9 mouse cellular contexts compared by ENCODE assay signal in the genomic region with DNA sequence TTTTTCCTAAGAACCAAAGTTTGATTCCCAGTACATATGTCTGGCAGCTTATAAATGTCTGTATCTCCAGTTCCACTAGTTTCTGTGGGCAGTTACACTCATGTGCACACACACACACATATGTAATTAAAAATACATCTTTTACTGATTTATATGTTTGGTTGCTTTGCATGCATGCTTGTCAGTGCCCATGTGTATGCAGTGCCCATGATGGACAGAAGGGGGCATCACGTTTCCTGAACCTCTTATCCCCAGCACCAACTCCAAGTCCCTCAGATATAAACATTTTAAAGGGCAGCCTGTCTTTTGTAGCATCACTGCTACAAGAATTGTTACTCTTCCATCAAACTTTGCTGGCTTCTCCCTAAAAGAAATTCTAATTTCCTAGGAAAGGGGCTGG. TPM values are rescaled to one million over a fixed set of nuclear protein-coding genes. Genes with fewer than 3 reads are reported as not detected.
DNase-seq lines count a peak whose midpoint lies in the region; ATAC-seq and TF ChIP-seq lines count a peak whose summit lies in the region.
"Had no signal": no experiment of that assay in that cellular context is flagged by ENCODE, and none has a peak within 500 bp of the region (broad histone marks: within the 10 kb centered on the region; RNA-seq: fewer than 3 reads in every experiment).

No protein-coding gene starts in this region.

- H3K9me3 ChIP-seq in midbrain, postnatal 0 days (ENCODE audit: low read length): no peaks in the 10 kb centered on the region
- H3K9me3 ChIP-seq in midbrain, embryonic 13.5 days: no peaks in the 10 kb centered on the region
- H3K9me3 ChIP-seq: hindbrain, embryonic 15.5 days had no signal

- H3K4me1 ChIP-seq in midbrain, postnatal 0 days (ENCODE audit: insufficient read depth, low read length): no peaks in the 10 kb centered on the region
- H3K4me1 ChIP-seq in midbrain, embryonic 13.5 days (replicated peaks): no peaks in the 10 kb centered on the region
- H3K4me1 ChIP-seq: hindbrain, embryonic 15.5 days had no signal

- no peak overlapping the region for H3K4me2 ChIP-seq in midbrain, postnatal 0 days (ENCODE audit: low read depth, low read length, poor library complexity, severe bottlenecking)
- H3K4me2 ChIP-seq in midbrain, embryonic 13.5 days (replicated peaks): no peak overlapping the region
- H3K4me2 ChIP-seq: hindbrain, embryonic 15.5 days had no signal

- peaks cover 51% of the 10 kb centered on the region for H3K36me3 ChIP-seq in midbrain, postnatal 0 days (ENCODE audit: insufficient read depth, low read length)
- H3K36me3 ChIP-seq in midbrain, embryonic 13.5 days: peaks cover 62% of the 10 kb centered on the region

- no peak overlapping the region for H3K9ac ChIP-seq in midbrain, postnatal 0 days (replicated peaks; ENCODE audit: low read length, poor library complexity, severe bottlenecking)
- no peak overlapping the region for H3K9ac ChIP-seq in midbrain, embryonic 13.5 days (replicated peaks)
- H3K9ac ChIP-seq: hindbrain, embryonic 15.5 days had no signal

- ATAC-seq in midbrain, postnatal 0 days (ENCODE audit: low FRiP score): no peak
- ATAC-seq in midbrain, embryonic 13.5 days: no peak
- peak; percentile 59 to 72; a peak in 3 of 4 replicates for ATAC-seq in hematopoietic stem cell, adult 5-6 weeks (replicated peaks in 1 of 2; ENCODE audit: insufficient read depth in 1 of 2, low FRiP score in 2 of 2, low TSS enrichment in 1 of 2, low read depth in 1 of 2, poor library complexity in 2 of 2, severe bottlenecking in 2 of 2)
- peak; percentile 92 for ATAC-seq in megakaryocyte progenitor cell, adult 5-6 weeks (replicated peaks; ENCODE audit: poor library complexity)

- no peak overlapping the region for H3K27ac ChIP-seq in midbrain, postnatal 0 days (ENCODE audit: low read depth, low read length)
- no peak overlapping the region for H3K27ac ChIP-seq in midbrain, embryonic 13.5 days
- H3K27ac ChIP-seq: hindbrain, embryonic 15.5 days had no signal

- no peak overlapping the region for H3K4me3 ChIP-seq in midbrain, postnatal 0 days (ENCODE audit: low read depth, low read length)
- no peak overlapping the region for H3K4me3 ChIP-seq in midbrain, embryonic 13.5 days (replicated peaks)
- H3K4me3 ChIP-seq: hindbrain, embryonic 15.5 days had no signal

- 3% methylated on average over 1 of the region's 1 CpGs for WGBS in midbrain, postnatal 0 days
- WGBS in midbrain, embryonic 13.5 days: 19% methylated on average over 1 of the region's 1 CpGs

- DNase-seq in gastrocnemius, adult 18-20 months (ENCODE audit: low spot score): peak; percentile 53
- no peak for DNase-seq in gastrocnemius, postnatal 25 days
- DNase-seq in midbrain, postnatal 0 days (ENCODE audit: low spot score): peak; percentile 28
- peak; percentile 45 for DNase-seq in adrenal gland, adult 2 months
- no peak for DNase-seq in right cerebral cortex, adult 18-20 months

- H3K27me3 ChIP-seq in midbrain, postnatal 0 days (ENCODE audit: insufficient read depth, low read length): no peaks in the 10 kb centered on the region
- no peaks in the 10 kb centered on the region for H3K27me3 ChIP-seq in midbrain, embryonic 13.5 days
- H3K27me3 ChIP-seq: hindbrain, embryonic 15.5 days had no signal

- TF ChIP-seq CTCF in midbrain, postnatal 0 days (IDR thresholded peaks at IDR 0.05): peak; percentile 71

RNA-seq across cellular contexts. Expression of a gene that starts 9.0 kb away (rescaled TPM):
- total RNA-seq in gastrocnemius, adult 18-20 months (2021): 10 to 100 TPM in 1 of 2 experiments, 1 to 10 TPM in 1; 6.6 to 11.4 TPM
- total RNA-seq in gastrocnemius, postnatal 25 days (2021): 1 to 10 TPM; 6.0 to 7.5 TPM
- total RNA-seq in midbrain, postnatal 0 days (2014; rRNA removed): 21.8 and 31.1 TPM in 2 replicates
- 30.1 and 32.8 TPM in 2 replicates for polyA plus RNA-seq in midbrain, postnatal 0 days (2015; fragmentation: Nextera tagmentation; extraction: Ambion mirVana)
- polyA plus RNA-seq in midbrain, embryonic 13.5 days (2015; fragmentation: Nextera tagmentation; extraction: Ambion mirVana): 41.4 and 44.1 TPM in 2 replicates
- total RNA-seq in adrenal gland, adult 2 months (2021): 10 to 100 TPM; 16.8 to 18.1 TPM
- 44.9 and 46.6 TPM in 2 replicates for polyA plus RNA-seq in adrenal gland, adult 2 months (2012; rRNA removed)
- total RNA-seq in hematopoietic stem cell, adult 5-6 weeks (2017): 48.4 and 91.9 TPM in 2 replicates
- 103 and 110 TPM in 2 replicates for total RNA-seq in megakaryocyte progenitor cell, adult 5-6 weeks (2015)
- 141 and 151 TPM in 2 replicates for total RNA-seq in megakaryocyte progenitor cell, adult 5-6 weeks (2017)

RNA-seq across cellular contexts. Expression of a gene that starts 10.1 kb away (rescaled TPM):
- total RNA-seq in gastrocnemius, adult 18-20 months (2021): 10 to 100 TPM; 12.9 to 20.2 TPM
- 10 to 100 TPM; 14.0 to 16.2 TPM for total RNA-seq in gastrocnemius, postnatal 25 days (2021)
- 63.1 and 69.1 TPM in 2 replicates for total RNA-seq in midbrain, postnatal 0 days (2014; rRNA removed)
- 83.2 and 87.1 TPM in 2 replicates for polyA plus RNA-seq in midbrain, postnatal 0 days (2015; fragmentation: Nextera tagmentation; extraction: Ambion mirVana)
- polyA plus RNA-seq in midbrain, embryonic 13.5 days (2015; fragmentation: Nextera tagmentation; extraction: Ambion mirVana): 93.8 and 105 TPM in 2 replicates
- total RNA-seq in adrenal gland, adult 2 months (2021): 10 to 100 TPM; 54.1 to 60.3 TPM
- 73.3 and 77.5 TPM in 2 replicates for polyA plus RNA-seq in adrenal gland, adult 2 months (2012; rRNA removed)
- total RNA-seq in hematopoietic stem cell, adult 5-6 weeks (2017): 35.7 and 75.9 TPM in 2 replicates
- total RNA-seq in megakaryocyte progenitor cell, adult 5-6 weeks (2015): 26.5 and 28.4 TPM in 2 replicates
- total RNA-seq in megakaryocyte progenitor cell, adult 5-6 weeks (2017): 56.4 and 58.5 TPM in 2 replicates

RNA-seq across cellular contexts. Expression of a gene that starts 15.7 kb away (rescaled TPM):
- 100 to 1,000 TPM; 264 to 302 TPM for total RNA-seq in gastrocnemius, adult 18-20 months (2021)
- total RNA-seq in gastrocnemius, postnatal 25 days (2021): 100 to 1,000 TPM; 189 to 204 TPM
- 145 and 153 TPM in 2 replicates for total RNA-seq in midbrain, postnatal 0 days (2014; rRNA removed)
- 525 and 567 TPM in 2 replicates for polyA plus RNA-seq in midbrain, postnatal 0 days (2015; fragmentation: Nextera tagmentation; extraction: Ambion mirVana)
- 472 and 474 TPM in 2 replicates for polyA plus RNA-seq in midbrain, embryonic 13.5 days (2015; fragmentation: Nextera tagmentation; extraction: Ambion mirVana)
- total RNA-seq in adrenal gland, adult 2 months (2021): 100 to 1,000 TPM; 416 to 441 TPM
- polyA plus RNA-seq in adrenal gland, adult 2 months (2012; rRNA removed): 19.1 and 19.8 TPM in 2 replicates
- total RNA-seq in hematopoietic stem cell, adult 5-6 weeks (2017): 273 and 464 TPM in 2 replicates
- 345 and 346 TPM in 2 replicates for total RNA-seq in megakaryocyte progenitor cell, adult 5-6 weeks (2015)
- total RNA-seq in megakaryocyte progenitor cell, adult 5-6 weeks (2017): 343 and 379 TPM in 2 replicates

RNA-seq across cellular contexts. Expression of a gene that starts 25.4 kb away (rescaled TPM):
- total RNA-seq in gastrocnemius, adult 18-20 months (2021): not detected
- total RNA-seq in gastrocnemius, postnatal 25 days (2021): not detected
- 0.47 and 0.60 TPM in 2 replicates for total RNA-seq in midbrain, postnatal 0 days (2014; rRNA removed)
- 0.10 and 0.31 TPM in 2 replicates for polyA plus RNA-seq in midbrain, postnatal 0 days (2015; fragmentation: Nextera tagmentation; extraction: Ambion mirVana)
- polyA plus RNA-seq in midbrain, embryonic 13.5 days (2015; fragmentation: Nextera tagmentation; extraction: Ambion mirVana): 0.14 and 0.28 TPM in 2 replicates
- under 1 TPM; 0.09 to 0.14 TPM for total RNA-seq in adrenal gland, adult 2 months (2021)
- 0.50 and 0.55 TPM in 2 replicates for polyA plus RNA-seq in adrenal gland, adult 2 months (2012; rRNA removed)
- total RNA-seq in hematopoietic stem cell, adult 5-6 weeks (2017): not detected in 2 replicates
- total RNA-seq in megakaryocyte progenitor cell, adult 5-6 weeks (2015): not detected in 2 replicates
- total RNA-seq in megakaryocyte progenitor cell, adult 5-6 weeks (2017): not detected in 2 replicates

RNA-seq across cellular contexts. Expression of a gene that starts 45.5 kb away (rescaled TPM):
- total RNA-seq in gastrocnemius, adult 18-20 months (2021): under 1 TPM; 0.21 to 0.36 TPM
- 1 to 10 TPM in 1 of 2 experiments, under 1 TPM in 1; 0.51 to 1.4 TPM for total RNA-seq in gastrocnemius, postnatal 25 days (2021)
- total RNA-seq in midbrain, postnatal 0 days (2014; rRNA removed): 2.7 and 4.5 TPM in 2 replicates
- 1.7 and 2.7 TPM in 2 replicates for polyA plus RNA-seq in midbrain, postnatal 0 days (2015; fragmentation: Nextera tagmentation; extraction: Ambion mirVana)
- 11.0 and 13.3 TPM in 2 replicates for polyA plus RNA-seq in midbrain, embryonic 13.5 days (2015; fragmentation: Nextera tagmentation; extraction: Ambion mirVana)
- 1 to 10 TPM in 1 of 2 experiments, under 1 TPM in 1; 0.86 to 2.5 TPM for total RNA-seq in adrenal gland, adult 2 months (2021)
- polyA plus RNA-seq in adrenal gland, adult 2 months (2012; rRNA removed): 1.8 and 2.2 TPM in 2 replicates
- total RNA-seq in hematopoietic stem cell, adult 5-6 weeks (2017): 8.5 and 26.9 TPM in 2 replicates
- total RNA-seq in megakaryocyte progenitor cell, adult 5-6 weeks (2015): 33.9 and 34.8 TPM in 2 replicates
- total RNA-seq in megakaryocyte progenitor cell, adult 5-6 weeks (2017): 15.0 and 19.2 TPM in 2 replicates

Comparison
In these comparisons a context has a peak if more than half of its experiments do, and no peak if none do; other contexts are left out.
1. DNase-seq: peak in gastrocnemius, adult 18-20 months (single experiment), midbrain, postnatal 0 days (single experiment) and adrenal gland, adult 2 months (single experiment); none in gastrocnemius, postnatal 25 days (single experiment) and right cerebral cortex, adult 18-20 months (single experiment).
2. ATAC-seq: peak in hematopoietic stem cell, adult 5-6 weeks (2 of 2) and megakaryocyte progenitor cell, adult 5-6 weeks (single experiment); none in midbrain, postnatal 0 days (single experiment) and midbrain, embryonic 13.5 days (single experiment).